Mouse (Mus musculus): Measurements from ENCODE around the gene Rarres2. TPM values are rescaled to one million over a fixed set of nuclear protein-coding genes. Genes with fewer than 3 reads are reported as not detected.
A peak's percentile ranks its signal among the peaks of the same experiment; 100 is the strongest.

Gene Rarres2
- polyA plus RNA-seq, 1 experiment from 2014 or later = 57.0 TPM

GRCm38 (mm10) chr6:48569065-48569807, 3.4 kb downstream of the Rarres2 start:
- H3K4me2 ChIP-seq (ENCODE audit: low read depth, low read length) = no peak overlapping the region
- no peak overlapping the region for H3K27ac ChIP-seq (ENCODE audit: low read length)
- H3K36me3 ChIP-seq (ENCODE audit: control insufficient read depth, insufficient read depth) = no peaks in the 10 kb centered on the region
- no peak overlapping the region for H3K9ac ChIP-seq (ENCODE audit: low read depth, low read length)
- H3K4me3 ChIP-seq (ENCODE audit: low read depth, low read length) = no peak overlapping the region
- no peak for ATAC-seq (ENCODE audit: low read depth)
- no peaks in the 10 kb centered on the region for H3K27me3 ChIP-seq (ENCODE audit: control insufficient read depth, insufficient read depth, low read depth, low read length)
- H3K4me1 ChIP-seq (ENCODE audit: control insufficient read depth, low read depth, low read length) = peaks cover 6% of the 10 kb centered on the region
- H3K9me3 ChIP-seq (replicated peaks; ENCODE audit: control insufficient read depth, low read length) = no peaks in the 10 kb centered on the region
- WGBS (ENCODE audit: insufficient replicate concordance) = 56% methylated on average over 8 of the region's 8 CpGs

GRCm38 (mm10) chr6:48568036-48568984, 4.3 kb downstream of the Rarres2 start:
- Histone ChIP-seq H3K9ac (ENCODE audit: low read depth, low read length) (no peak overlapping the region), H3K4me1 (ENCODE audit: control insufficient read depth, low read depth, low read length) (peaks cover 5% of the 10 kb centered on the region), H3K27me3 (ENCODE audit: control insufficient read depth, insufficient read depth, low read depth, low read length) (no peaks in the 10 kb centered on the region), H3K4me3 (ENCODE audit: low read depth, low read length) (no peak overlapping the region), H3K9me3 (replicated peaks; ENCODE audit: control insufficient read depth, low read length) (no peaks in the 10 kb centered on the region), H3K36me3 (ENCODE audit: control insufficient read depth, insufficient read depth) (no peaks in the 10 kb centered on the region), H3K4me2 (ENCODE audit: low read depth, low read length) (no peak overlapping the region), H3K27ac (ENCODE audit: low read length) (no peak overlapping the region)
- 75% methylated on average over 21 of the region's 21 CpGs for WGBS (ENCODE audit: insufficient replicate concordance)
- no peak for ATAC-seq (ENCODE audit: low read depth)

- WGBS (ENCODE audit: insufficient replicate concordance) = 63% methylated on average over 5 of the region's 5 CpGs
- Histone ChIP-seq H3K4me1 (ENCODE audit: control insufficient read depth, low read depth, low read length) (no peaks in the 10 kb centered on the region; the same call in 1 of the 2 replicates), H3K4me3 (ENCODE audit: low read depth, low read length) (no peak overlapping the region), H3K27ac (ENCODE audit: low read length) (no peak overlapping the region), H3K9me3 (replicated peaks; ENCODE audit: control insufficient read depth, low read length) (no peaks in the 10 kb centered on the region), H3K4me2 (ENCODE audit: low read depth, low read length) (no peak overlapping the region), H3K36me3 (ENCODE audit: control insufficient read depth, insufficient read depth) (no peaks in the 10 kb centered on the region), H3K27me3 (ENCODE audit: control insufficient read depth, insufficient read depth, low read depth, low read length) (no peaks in the 10 kb centered on the region), H3K9ac (ENCODE audit: low read depth, low read length) (no peak overlapping the region)
- ATAC-seq (ENCODE audit: low read depth) = peak; percentile 72
These were observed 6.3 kb downstream of the Rarres2 start for GRCm38 (mm10) chr6:48566312-48566711.

- Histone ChIP-seq H3K27ac (ENCODE audit: low read length) (no peak overlapping the region), H3K9ac (ENCODE audit: low read depth, low read length) (no peak overlapping the region), H3K4me2 (ENCODE audit: low read depth, low read length) (no peak overlapping the region), H3K36me3 (ENCODE audit: control insufficient read depth, insufficient read depth) (no peaks in the 10 kb centered on the region), H3K9me3 (replicated peaks; ENCODE audit: control insufficient read depth, low read length) (no peaks in the 10 kb centered on the region), H3K4me1 (ENCODE audit: control insufficient read depth, low read depth, low read length) (no peaks in the 10 kb centered on the region; the same call in 1 of the 2 replicates), H3K4me3 (ENCODE audit: low read depth, low read length) (no peak overlapping the region), H3K27me3 (ENCODE audit: control insufficient read depth, insufficient read depth, low read depth, low read length) (no peaks in the 10 kb centered on the region)
- 67% methylated on average over 4 of the region's 4 CpGs for WGBS (ENCODE audit: insufficient replicate concordance)
- ATAC-seq (ENCODE audit: low read depth) = no peak
These were observed 6.8 kb downstream of the Rarres2 start for GRCm38 (mm10) chr6:48565693-48566310.

GRCm38 (mm10) chr6:48555956-48556355, 16.6 kb downstream of the Rarres2 start:
- no peaks in the 10 kb centered on the region for H3K9me3 ChIP-seq (replicated peaks; ENCODE audit: control insufficient read depth, low read length)
- H3K4me2 ChIP-seq (ENCODE audit: low read depth, low read length) = no peak overlapping the region
- no peak overlapping the region for H3K4me3 ChIP-seq (ENCODE audit: low read depth, low read length)
- H3K4me1 ChIP-seq (ENCODE audit: control insufficient read depth, low read depth, low read length) = no peaks in the 10 kb centered on the region
- ATAC-seq (ENCODE audit: low read depth) = no peak
- no peaks in the 10 kb centered on the region for H3K36me3 ChIP-seq (ENCODE audit: control insufficient read depth, insufficient read depth)
- H3K27ac ChIP-seq (ENCODE audit: low read length) = no peak overlapping the region
- no peak overlapping the region for H3K9ac ChIP-seq (ENCODE audit: low read depth, low read length)
- no peaks in the 10 kb centered on the region for H3K27me3 ChIP-seq (ENCODE audit: control insufficient read depth, insufficient read depth, low read depth, low read length)
- WGBS (ENCODE audit: insufficient replicate concordance) = 65% methylated on average over 3 of the region's 3 CpGs

GRCm38 (mm10) chr6:48555104-48555890, 17.3 kb downstream of the Rarres2 start:
- peak overlapping the region; percentile 3 for H3K9ac ChIP-seq (ENCODE audit: low read depth, low read length)
- H3K27me3 ChIP-seq (ENCODE audit: control insufficient read depth, insufficient read depth, low read depth, low read length) = no peaks in the 10 kb centered on the region
- 23% methylated on average over 13 of the region's 14 CpGs for WGBS (ENCODE audit: insufficient replicate concordance)
- H3K4me3 ChIP-seq (ENCODE audit: low read depth, low read length) = peak overlapping the region; percentile 58
- H3K27ac ChIP-seq (ENCODE audit: low read length) = peak overlapping the region; percentile 89
- H3K36me3 ChIP-seq (ENCODE audit: control insufficient read depth, insufficient read depth) = no peaks in the 10 kb centered on the region
- H3K4me2 ChIP-seq (ENCODE audit: low read depth, low read length) = peak overlapping the region; percentile 51
- no peaks in the 10 kb centered on the region for H3K9me3 ChIP-seq (replicated peaks; ENCODE audit: control insufficient read depth, low read length)
- no peaks in the 10 kb centered on the region for H3K4me1 ChIP-seq (ENCODE audit: control insufficient read depth, low read depth, low read length)
- peak; percentile 62; the same call in 1 of the 2 replicates for ATAC-seq (ENCODE audit: low read depth)

GRCm38 (mm10) chr6:48554280-48555103, 18.1 kb downstream of the Rarres2 start, which contains the start of gene Lrrc61:
Gene Lrrc61 (plus strand): TSS chr6:48554796.
- Histone ChIP-seq H3K4me1 (ENCODE audit: control insufficient read depth, low read depth, low read length) (no peaks in the 10 kb centered on the region), H3K4me2 (ENCODE audit: low read depth, low read length) (peak within 1 kb of the TSS; percentile 51), H3K27me3 (ENCODE audit: control insufficient read depth, insufficient read depth, low read depth, low read length) (no peaks in the 10 kb centered on the region), H3K36me3 (ENCODE audit: control insufficient read depth, insufficient read depth) (no peaks in the 10 kb centered on the region), H3K9ac (ENCODE audit: low read depth, low read length) (peak within 1 kb of the TSS; percentile 3), H3K4me3 (ENCODE audit: low read depth, low read length) (peak within 1 kb of the TSS; percentile 58), H3K27ac (ENCODE audit: low read length) (peak within 1 kb of the TSS; percentile 89), H3K9me3 (replicated peaks; ENCODE audit: control insufficient read depth, low read length) (no peaks in the 10 kb centered on the region)
- ATAC-seq (ENCODE audit: low read depth) = peak; percentile 93
- WGBS (ENCODE audit: insufficient replicate concordance) = under 1% methylated on average over 39 of the region's 39 CpGs
